In genomic region chr7:80323336-80323735, GRCm38 (mm10) we compare ENCODE assay signal across 8 mouse cellular contexts. TPM values are rescaled to one million over a fixed set of nuclear protein-coding genes. Genes with fewer than 3 reads are reported as not detected.
A peak's percentile ranks its signal among the peaks of the same experiment; 100 is the strongest.
DNase-seq lines count a peak whose midpoint lies in the region; ATAC-seq and TF ChIP-seq lines count a peak whose summit lies in the region.

No protein-coding gene starts in this region.

- H3K27me3 ChIP-seq in embryonic facial prominence, embryonic 14.5 days (replicated peaks; ENCODE audit: control insufficient read depth, insufficient read depth, low read length), result no peaks in the 10 kb centered on the region
- H3K27me3 ChIP-seq in intestine, embryonic 16.5 days (replicated peaks; ENCODE audit: control insufficient read depth, insufficient read depth, low read length), result no peaks in the 10 kb centered on the region
- no peaks in the 10 kb centered on the region for H3K27me3 ChIP-seq in neural tube, embryonic 14.5 days (ENCODE audit: control insufficient read depth, insufficient read depth, low read length)
- no peaks in the 10 kb centered on the region for H3K27me3 ChIP-seq in kidney, adult 2 months (replicated peaks; ENCODE audit: control insufficient read depth, insufficient read depth, low read length)

- H3K36me3 ChIP-seq in embryonic facial prominence, embryonic 14.5 days (ENCODE audit: control insufficient read depth, insufficient read depth, low read length), result peaks cover 45% of the 10 kb centered on the region
- 0 out of 2 replicates have a peak, but pooled peaks cover 8% of the 10 kb centered on the region for H3K36me3 ChIP-seq in intestine, embryonic 16.5 days (ENCODE audit: control insufficient read depth, insufficient read depth, low read length)
- H3K36me3 ChIP-seq in neural tube, embryonic 14.5 days (ENCODE audit: control insufficient read depth, insufficient read depth, low read length), result peaks cover 38% of the 10 kb centered on the region
- 0 out of 2 replicates have a peak, but pooled peaks cover 1% of the 10 kb centered on the region for H3K36me3 ChIP-seq in kidney, adult 2 months (ENCODE audit: control insufficient read depth, insufficient read depth, low read length)

- H3K4me2 ChIP-seq in embryonic facial prominence, embryonic 14.5 days (ENCODE audit: low read depth, low read length), result peak overlapping the region; percentile 76
- peak overlapping the region; percentile 78 for H3K4me2 ChIP-seq in intestine, embryonic 16.5 days (ENCODE audit: low read depth, low read length)
- peak overlapping the region; percentile 57 for H3K4me2 ChIP-seq in neural tube, embryonic 14.5 days (ENCODE audit: low read depth, low read length)

- peak overlapping the region; percentile 65 for H3K4me3 ChIP-seq in left cerebral cortex, adult 2 months
- peak overlapping the region; percentile 62 for H3K4me3 ChIP-seq in embryonic facial prominence, embryonic 14.5 days (ENCODE audit: low read depth, low read length)
- H3K4me3 ChIP-seq in intestine, embryonic 16.5 days (ENCODE audit: low read length), result peak overlapping the region; percentile 70
- peak overlapping the region; percentile 48 for H3K4me3 ChIP-seq in neural tube, embryonic 14.5 days (ENCODE audit: low read depth, low read length)
- no peak overlapping the region; the same call in 1 of the 2 replicates for H3K4me3 ChIP-seq in kidney, adult 2 months (ENCODE audit: insufficient read depth, low read depth, low read length)

- no peak for TF ChIP-seq POLR2A in kidney, adult 2 months (IDR thresholded peaks at IDR 0.05; ENCODE audit: low read depth, low read length)

- intact Hi-C loops in left cerebral cortex, adult 2 months (cut with DNase I), result loop anchor here (5.0 kb wide), 1 partner anchor 181 kb away; no protein-coding TSS in a partner anchor

- H3K9me3 ChIP-seq in embryonic facial prominence, embryonic 14.5 days (ENCODE audit: control insufficient read depth, low read length), result no peaks in the 10 kb centered on the region
- no peaks in the 10 kb centered on the region for H3K9me3 ChIP-seq in intestine, embryonic 16.5 days (ENCODE audit: control insufficient read depth, low read length)
- H3K9me3 ChIP-seq in neural tube, embryonic 14.5 days (ENCODE audit: control insufficient read depth, low read length), result no peaks in the 10 kb centered on the region

- ATAC-seq in embryonic facial prominence, embryonic 14.5 days (ENCODE audit: low read depth), result no peak
- ATAC-seq in intestine, embryonic 16.5 days, result 0 out of 2 replicates have a peak, but pooled peaks have one; percentile 17
- ATAC-seq in neural tube, embryonic 14.5 days (ENCODE audit: low read depth), result no peak

- peaks cover 9% of the 10 kb centered on the region for H3K4me1 ChIP-seq in embryonic facial prominence, embryonic 14.5 days (ENCODE audit: control insufficient read depth, insufficient read depth, low read length)
- H3K4me1 ChIP-seq in intestine, embryonic 16.5 days (ENCODE audit: control insufficient read depth, insufficient read depth, low read length), result peaks cover 13% of the 10 kb centered on the region
- H3K4me1 ChIP-seq in neural tube, embryonic 14.5 days (ENCODE audit: control insufficient read depth, insufficient read depth, low read length), result peaks cover 10% of the 10 kb centered on the region
- H3K4me1 ChIP-seq in kidney, adult 2 months (ENCODE audit: control insufficient read depth, insufficient read depth, low read length), result peaks cover 4% of the 10 kb centered on the region

- 18% methylated on average over 8 of the region's 8 CpGs for WGBS in embryonic facial prominence, embryonic 14.5 days
- 11% methylated on average over 8 of the region's 8 CpGs for WGBS in intestine, embryonic 16.5 days
- 20% methylated on average over 8 of the region's 8 CpGs for whole genome bisulfite sequencing in neural tube, embryonic 14.5 days
- WGBS in kidney, adult 2 months, result 22% methylated on average over 8 of the region's 8 CpGs

- peak overlapping the region; percentile 71 for H3K9ac ChIP-seq in embryonic facial prominence, embryonic 14.5 days (ENCODE audit: low read depth, low read length)
- peak overlapping the region; percentile 76 for H3K9ac ChIP-seq in intestine, embryonic 16.5 days (ENCODE audit: low read depth, low read length)
- H3K9ac ChIP-seq in neural tube, embryonic 14.5 days (replicated peaks; ENCODE audit: low read depth, low read length), result peak overlapping the region; percentile 25

- TF ChIP-seq CTCF in left cerebral cortex, adult 2 months (IDR thresholded peaks at IDR 0.05), result no peak
- TF ChIP-seq CTCF in kidney, adult 2 months (conservative IDR thresholded peaks at IDR 0.05; ENCODE audit: insufficient read depth, insufficient read length, low read depth, low read length), result no peak

- no peak for DNase-seq in left cerebral cortex, adult 2 months (ENCODE audit: extremely low spot score in 1 of 2, low spot score in 2 of 2)
- no peak for DNase-seq in left cerebral cortex, adult 9 months (ENCODE audit: low spot score in 2 of 2)
- DNase-seq in embryonic facial prominence, embryonic 14.5 days (ENCODE audit: low spot score), result peak; percentile 27
- no peak for DNase-seq in B cell, adult 2 months
- DNase-seq in kidney, adult 2 months, result no peak
- no peak for DNase-seq in lung, adult 18-20 months

- H3K27ac ChIP-seq in left cerebral cortex, adult 2 months, result peak overlapping the region; percentile 97; the same call in 1 of the 2 replicates
- H3K27ac ChIP-seq in embryonic facial prominence, embryonic 14.5 days (replicated peaks; ENCODE audit: low read depth, low read length), result peak overlapping the region; percentile 89; the same call in 1 of the 2 replicates
- peak overlapping the region; percentile 92 for H3K27ac ChIP-seq in intestine, embryonic 16.5 days (ENCODE audit: low read length)
- H3K27ac ChIP-seq in neural tube, embryonic 14.5 days (ENCODE audit: low read depth, low read length), result no peak overlapping the region; the same call in 1 of the 2 replicates
- H3K27ac ChIP-seq in kidney, adult 2 months (ENCODE audit: insufficient read depth, low read depth, low read length), result no peak overlapping the region

RNA-seq across cellular contexts. Expression of gene Rccd1, which starts 0.9 kb away (rescaled TPM):
- 10 to 100 TPM; 14.9 to 15.2 TPM for total RNA-seq in left cerebral cortex, adult 2 months (2021)
- 6.8 and 8.4 TPM in 2 replicates for polyA plus RNA-seq in embryonic facial prominence, embryonic 14.5 days (2014; fragmentation: Nextera tagmentation; extraction: Ambion mirVana)
- polyA plus RNA-seq in intestine, embryonic 16.5 days (2015; fragmentation: Nextera tagmentation; extraction: Ambion mirVana), result 7.9 and 8.3 TPM in 2 replicates
- 13.7 and 20.1 TPM in 2 replicates for polyA plus RNA-seq in neural tube, embryonic 14.5 days (2014; fragmentation: Nextera tagmentation; extraction: Ambion mirVana)
- 3.7 and 5.3 TPM in 2 replicates for polyA plus RNA-seq in kidney, adult 2 months (2012; rRNA removed)

RNA-seq across cellular contexts. Expression of gene Unc45a, which starts 17.5 kb away (rescaled TPM):
- 10 to 100 TPM; 37.7 to 43.7 TPM for total RNA-seq in left cerebral cortex, adult 2 months (2021)
- 34.1 and 39.7 TPM in 2 replicates for polyA plus RNA-seq in embryonic facial prominence, embryonic 14.5 days (2014; fragmentation: Nextera tagmentation; extraction: Ambion mirVana)
- 35.0 and 38.5 TPM in 2 replicates for polyA plus RNA-seq in intestine, embryonic 16.5 days (2015; fragmentation: Nextera tagmentation; extraction: Ambion mirVana)
- polyA plus RNA-seq in neural tube, embryonic 14.5 days (2014; fragmentation: Nextera tagmentation; extraction: Ambion mirVana), result 32.3 and 41.0 TPM in 2 replicates
- polyA plus RNA-seq in kidney, adult 2 months (2012; rRNA removed), result 53.3 and 81.0 TPM in 2 replicates

RNA-seq across cellular contexts. Expression of gene Hddc3, which starts 19.6 kb away (rescaled TPM):
- total RNA-seq in left cerebral cortex, adult 2 months (2021), result 10 to 100 TPM; 46.4 to 56.4 TPM
- 19.6 and 22.8 TPM in 2 replicates for polyA plus RNA-seq in embryonic facial prominence, embryonic 14.5 days (2014; fragmentation: Nextera tagmentation; extraction: Ambion mirVana)
- polyA plus RNA-seq in intestine, embryonic 16.5 days (2015; fragmentation: Nextera tagmentation; extraction: Ambion mirVana), result 15.1 and 18.7 TPM in 2 replicates
- polyA plus RNA-seq in neural tube, embryonic 14.5 days (2014; fragmentation: Nextera tagmentation; extraction: Ambion mirVana), result 21.5 and 25.8 TPM in 2 replicates
- polyA plus RNA-seq in kidney, adult 2 months (2012; rRNA removed), result 66.3 and 86.4 TPM in 2 replicates

RNA-seq across cellular contexts. Expression of gene Prc1, which starts 29.1 kb away (rescaled TPM):
- under 1 TPM; 0.77 to 0.97 TPM for total RNA-seq in left cerebral cortex, adult 2 months (2021)
- 108 and 118 TPM in 2 replicates for polyA plus RNA-seq in embryonic facial prominence, embryonic 14.5 days (2014; fragmentation: Nextera tagmentation; extraction: Ambion mirVana)
- polyA plus RNA-seq in intestine, embryonic 16.5 days (2015; fragmentation: Nextera tagmentation; extraction: Ambion mirVana), result 101 and 102 TPM in 2 replicates
- polyA plus RNA-seq in neural tube, embryonic 14.5 days (2014; fragmentation: Nextera tagmentation; extraction: Ambion mirVana), result 21.5 and 24.9 TPM in 2 replicates
- 1.6 and 1.7 TPM in 2 replicates for polyA plus RNA-seq in kidney, adult 2 months (2012; rRNA removed)

RNA-seq across cellular contexts. Expression of gene Man2a2, which starts 47.8 kb away (rescaled TPM):
- total RNA-seq in left cerebral cortex, adult 2 months (2021), result 100 to 1,000 TPM; 152 to 157 TPM
- polyA plus RNA-seq in embryonic facial prominence, embryonic 14.5 days (2014; fragmentation: Nextera tagmentation; extraction: Ambion mirVana), result 15.7 and 19.3 TPM in 2 replicates
- 8.0 and 10.0 TPM in 2 replicates for polyA plus RNA-seq in intestine, embryonic 16.5 days (2015; fragmentation: Nextera tagmentation; extraction: Ambion mirVana)
- 22.9 and 23.6 TPM in 2 replicates for polyA plus RNA-seq in neural tube, embryonic 14.5 days (2014; fragmentation: Nextera tagmentation; extraction: Ambion mirVana)
- 40.4 and 49.9 TPM in 2 replicates for polyA plus RNA-seq in kidney, adult 2 months (2012; rRNA removed)

Comparison
In these comparisons a context has a peak if more than half of its experiments do, and no peak if none do; other contexts are left out.
1. H3K27ac ChIP-seq: peak in left cerebral cortex, adult 2 months (single experiment), embryonic facial prominence, embryonic 14.5 days (single experiment) and intestine, embryonic 16.5 days (single experiment); none in neural tube, embryonic 14.5 days (single experiment) and kidney, adult 2 months (single experiment).
2. H3K9ac ChIP-seq: peak in every context shown above with its lines; median percentile 76 in intestine, embryonic 16.5 days; 71 in embryonic facial prominence, embryonic 14.5 days; 25 in neural tube, embryonic 14.5 days.
3. Peak in every context shown above with its lines, with median percentiles within 50 percentile points of each other: H3K4me2 ChIP-seq.